Mouse (Mus musculus) liver, embryonic 16.5 days (tissue): ENCODE results near the gene Dlst. TPM values are rescaled to one million over a fixed set of nuclear protein-coding genes. Genes with fewer than 3 reads are reported as not detected.

Experiments used
- ATAC-seq: fragments of 200-750 bp; cut with Nextera tagmentation; 2 replicates; pipeline ENCODE4 v1.8.0; 2017; ENCODE audit warnings: low read depth, mild to moderate bottlenecking, moderate number of reproducible peaks, moderate library complexity
- H3K27ac ChIP-seq: fragments of 300-500 bp; sonication (generic); 2 replicates; pipeline ENCODE4 v1.5.1; 2014; ENCODE audit warnings: mild to moderate bottlenecking, low read length
- H3K27me3 ChIP-seq: fragments of 300-500 bp; sonication (generic); 2 replicates; pipeline ENCODE4 v1.6.1; 2014; ENCODE audit warnings: low read depth, low read length, mixed read lengths; ENCODE audit not compliant: control insufficient read depth, insufficient read depth
- H3K36me3 ChIP-seq: fragments of 300-500 bp; sonication (generic); 2 replicates; pipeline ENCODE4 v1.6.1; 2014; ENCODE audit warnings: mild to moderate bottlenecking; ENCODE audit not compliant: control insufficient read depth, insufficient read depth
- H3K4me1 ChIP-seq: fragments of 300-500 bp; sonication (generic); 2 replicates; pipeline ENCODE4 v1.6.1; 2014; ENCODE audit warnings: low read depth, low read length, mixed read lengths; ENCODE audit not compliant: control insufficient read depth
- H3K4me2 ChIP-seq: fragments of 300-500 bp; sonication (generic); 2 replicates; pipeline ENCODE4 v1.6.1; 2014; ENCODE audit warnings: low read depth, low read length, mixed read lengths
- H3K4me3 ChIP-seq: fragments of 300-500 bp; sonication (generic); 2 replicates; pipeline ENCODE4 v1.5.1; 2014; ENCODE audit warnings: low read depth, mild to moderate bottlenecking, low read length
- H3K9ac ChIP-seq: fragments of 300-500 bp; sonication (generic); 2 replicates; pipeline ENCODE4 v1.6.1; 2014; ENCODE audit warnings: low read depth, low read length
- H3K9me3 ChIP-seq: fragments of 300-500 bp; sonication (generic); replicated peaks from 2 replicates; pipeline ENCODE4 v1.6.1; 2016; ENCODE audit warnings: low read length; ENCODE audit not compliant: control insufficient read depth
- WGBS: fragments of 180-500 bp; shearing (Covaris S2); extraction: QIAGEN DNeasy Blood & Tissue Kit; methylation state at CpG from one replicate; pipeline ENCODE4 v1.1.7; 2014; ENCODE audit not compliant: insufficient replicate concordance; 5-methylcytosine and 5-hydroxymethylcytosine counted together
- polyA plus RNA-seq: library from polyadenylated mRNA; unstranded; fragments of >200 nt; fragmentation: Nextera tagmentation; extraction: Ambion mirVana; gene quantifications from 2 replicates; pipeline ENCODE4 v1.2.1, GENCODE M21; 2015

The Dlst gene
- 65.4 and 67.8 TPM in 2 replicates for polyA plus RNA-seq

- Histone ChIP-seq H3K27ac (peak within 1 kb of the TSS; percentile 91), H3K9me3 (no peaks in the 10 kb centered on the region), H3K9ac (peak within 1 kb of the TSS; percentile 97), H3K27me3 (no peaks in the 10 kb centered on the region), H3K4me1 (peaks cover 42% of the 10 kb centered on the region), H3K4me2 (peak within 1 kb of the TSS; percentile 88), H3K36me3 (no peaks in the 10 kb centered on the region; the same call in 1 of the 2 replicates), H3K4me3 (peak within 1 kb of the TSS; percentile 95)
- under 1% methylated on average over 82 of the region's 83 CpGs for WGBS
- peak; percentile 96 for ATAC-seq
Measured at GRCm38 (mm10) chr12:85110698-85111592, at the start of gene Dlst, which contains the start of gene Prox2. Gene Dlst, plus strand, starts transcription at chr12:85110833. Gene Prox2, minus strand, starts transcription at chr12:85110759.

DNA sequence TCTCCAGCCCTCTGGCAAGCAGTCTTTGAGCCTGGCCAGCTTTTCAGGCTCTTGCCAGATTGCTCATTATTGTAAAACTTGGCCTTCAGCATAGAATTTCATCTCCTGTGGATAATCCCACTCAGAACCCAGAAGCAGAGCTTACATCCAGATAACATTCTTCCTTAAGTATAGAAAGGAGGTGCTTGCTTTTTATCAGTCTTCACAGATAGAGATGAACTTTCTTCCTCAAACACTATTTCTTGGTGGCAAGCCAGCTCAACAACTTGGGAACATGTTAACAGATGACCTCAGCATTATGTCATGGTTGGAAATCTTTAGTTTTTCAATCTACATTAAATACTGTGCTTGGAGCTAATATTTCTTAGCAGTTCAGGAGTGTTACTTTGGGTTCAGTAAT is 39.6 kb upstream of the Dlst start:
- Histone ChIP-seq H3K27me3 (no peaks in the 10 kb centered on the region), H3K4me2 (no peak overlapping the region), H3K36me3 (no peaks in the 10 kb centered on the region; the same call in 1 of the 2 replicates), H3K27ac (no peak overlapping the region), H3K4me3 (no peak overlapping the region), H3K9me3 (no peaks in the 10 kb centered on the region), H3K9ac (no peak overlapping the region), H3K4me1 (no peaks in the 10 kb centered on the region)
- ATAC-seq = no peak

DNA sequence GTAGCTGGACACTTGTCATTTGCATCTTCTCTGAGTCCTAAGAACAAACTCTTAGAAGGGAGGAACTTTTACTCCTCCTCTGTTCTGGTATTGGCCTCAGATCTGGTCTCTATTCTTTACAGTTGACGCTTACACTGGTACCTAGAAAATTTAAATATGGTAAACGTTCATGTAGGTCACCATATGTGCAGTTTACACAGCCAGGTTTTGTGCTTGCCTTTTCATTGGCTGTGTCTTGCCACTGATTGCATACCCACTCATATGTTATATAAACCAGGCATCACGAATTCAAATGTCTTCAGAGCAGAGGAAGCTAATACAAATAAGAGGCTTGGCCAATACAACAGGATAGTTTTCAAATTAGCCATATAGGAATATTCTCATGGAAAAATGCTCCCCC is 33.5 kb upstream of the Dlst start:
- H3K36me3 ChIP-seq = no peaks in the 10 kb centered on the region
- no peaks in the 10 kb centered on the region for H3K9me3 ChIP-seq
- H3K4me2 ChIP-seq = no peak overlapping the region
- H3K27ac ChIP-seq = no peak overlapping the region
- no peak overlapping the region for H3K4me3 ChIP-seq
- no peak for ATAC-seq
- WGBS = 74% methylated on average over 3 of the region's 3 CpGs
- H3K4me1 ChIP-seq = no peaks in the 10 kb centered on the region
- H3K27me3 ChIP-seq = no peaks in the 10 kb centered on the region
- H3K9ac ChIP-seq = no peak overlapping the region

GRCm38 (mm10) chr12:85084257-85084656 is 26.4 kb upstream of the Dlst start:
- WGBS = 31% methylated on average over 2 of the region's 2 CpGs
- Histone ChIP-seq H3K27me3 (no peaks in the 10 kb centered on the region), H3K27ac (no peak overlapping the region), H3K36me3 (no peaks in the 10 kb centered on the region; the same call in 1 of the 2 replicates), H3K4me3 (no peak overlapping the region), H3K9ac (no peak overlapping the region), H3K9me3 (no peaks in the 10 kb centered on the region), H3K4me1 (no peaks in the 10 kb centered on the region), H3K4me2 (no peak overlapping the region)
- ATAC-seq = no peak

DNA sequence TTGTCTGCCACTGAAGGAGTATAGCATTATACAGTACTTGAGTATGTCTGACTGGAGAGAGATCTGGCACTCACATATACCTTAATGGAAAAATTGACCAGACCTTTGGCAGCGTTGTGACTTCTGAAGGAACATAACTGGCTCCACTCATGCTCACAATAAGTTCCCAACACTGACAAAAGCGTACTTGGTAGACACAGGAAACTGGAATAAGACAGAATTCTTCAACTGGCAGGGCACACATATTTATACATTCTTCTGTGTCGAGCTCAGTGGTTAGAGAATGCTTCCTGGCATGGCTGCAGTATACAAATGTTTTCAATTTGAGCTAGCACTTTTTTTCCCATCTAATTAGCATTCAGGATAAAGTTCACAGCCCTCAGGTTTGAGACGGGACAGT is 25.7 kb upstream of the Dlst start:
- ATAC-seq = no peak
- Histone ChIP-seq H3K27ac (no peak overlapping the region), H3K9me3 (no peaks in the 10 kb centered on the region), H3K36me3 (no peaks in the 10 kb centered on the region; the same call in 1 of the 2 replicates), H3K4me2 (no peak overlapping the region), H3K4me3 (no peak overlapping the region), H3K27me3 (no peaks in the 10 kb centered on the region), H3K4me1 (no peaks in the 10 kb centered on the region), H3K9ac (no peak overlapping the region)
- 74% methylated on average over 4 of the region's 4 CpGs for WGBS

- peaks cover 7% of the 10 kb centered on the region; the same call in 1 of the 2 replicates for H3K4me1 ChIP-seq
- WGBS = 84% methylated on average over 12 of the region's 12 CpGs
- H3K36me3 ChIP-seq = no peaks in the 10 kb centered on the region; the same call in 1 of the 2 replicates
- no peak overlapping the region for H3K27ac ChIP-seq
- no peak overlapping the region for H3K9ac ChIP-seq
- H3K9me3 ChIP-seq = no peaks in the 10 kb centered on the region
- H3K4me2 ChIP-seq = no peak overlapping the region
- H3K4me3 ChIP-seq = no peak overlapping the region
- no peak for ATAC-seq
- no peaks in the 10 kb centered on the region for H3K27me3 ChIP-seq
Measured at GRCm38 (mm10) chr12:85087845-85088244, 22.8 kb upstream of the Dlst start.

DNA sequence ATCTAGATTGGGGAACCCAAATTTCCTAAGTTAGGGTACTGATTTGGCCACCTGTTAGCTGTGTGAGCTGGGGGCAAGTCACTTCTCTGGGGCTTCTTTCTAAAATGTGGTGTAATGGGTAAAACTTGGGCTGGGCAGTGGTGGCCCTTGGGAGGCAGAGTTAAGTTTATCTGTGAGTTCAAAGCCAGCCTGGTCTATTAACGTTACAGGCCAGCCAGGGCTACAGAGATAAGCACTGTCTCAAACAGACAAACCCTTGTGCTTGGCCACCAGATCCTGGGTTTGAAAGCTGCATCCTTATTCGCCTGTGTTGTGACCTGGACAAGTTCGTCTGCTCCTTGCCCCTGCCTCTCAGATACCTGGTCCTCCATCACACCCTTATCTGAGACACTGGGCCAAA is 19.4 kb upstream of the Dlst start:
- Histone ChIP-seq H3K9me3 (no peaks in the 10 kb centered on the region), H3K4me1 (peaks cover 7% of the 10 kb centered on the region; the same call in 1 of the 2 replicates), H3K4me2 (no peak overlapping the region), H3K27ac (no peak overlapping the region), H3K9ac (no peak overlapping the region), H3K27me3 (no peaks in the 10 kb centered on the region), H3K4me3 (no peak overlapping the region), H3K36me3 (no peaks in the 10 kb centered on the region; the same call in 1 of the 2 replicates)
- ATAC-seq = peak; percentile 50; the same call in 1 of the 2 replicates
- WGBS = 15% methylated on average over 3 of the region's 3 CpGs

GRCm38 (mm10) chr12:85092214-85092613 is 18.4 kb upstream of the Dlst start:
- no peaks in the 10 kb centered on the region; the same call in 1 of the 2 replicates for H3K36me3 ChIP-seq
- no peaks in the 10 kb centered on the region for H3K27me3 ChIP-seq
- no peak overlapping the region for H3K27ac ChIP-seq
- peaks cover 7% of the 10 kb centered on the region; the same call in 1 of the 2 replicates for H3K4me1 ChIP-seq
- no peaks in the 10 kb centered on the region for H3K9me3 ChIP-seq
- ATAC-seq = no peak
- H3K4me3 ChIP-seq = no peak overlapping the region
- 2% methylated on average over 3 of the region's 3 CpGs for WGBS
- H3K4me2 ChIP-seq = no peak overlapping the region
- no peak overlapping the region for H3K9ac ChIP-seq

DNA sequence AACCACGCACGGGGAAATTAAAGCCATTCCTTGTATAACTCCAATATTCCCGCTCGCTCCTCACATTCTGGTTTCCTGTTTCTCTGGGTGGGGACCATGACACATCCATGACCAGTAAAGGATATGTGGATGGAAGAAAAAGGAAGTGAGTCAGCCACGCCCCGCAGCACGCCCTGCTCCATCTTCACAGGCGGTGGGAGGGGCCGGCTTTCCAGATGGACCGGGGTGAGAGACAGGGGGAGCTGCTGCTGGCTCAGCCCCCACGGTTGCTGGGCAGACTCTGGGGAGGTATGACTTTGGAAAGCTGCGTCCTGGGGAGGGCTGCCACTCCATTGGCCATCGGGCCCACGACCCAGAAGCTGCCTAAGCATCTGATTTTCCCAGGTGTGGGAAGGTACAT is 16.6 kb upstream of the Dlst start:
- Histone ChIP-seq H3K4me2 (no peak overlapping the region), H3K36me3 (no peaks in the 10 kb centered on the region; the same call in 1 of the 2 replicates), H3K27me3 (no peaks in the 10 kb centered on the region), H3K4me3 (no peak overlapping the region), H3K9me3 (no peaks in the 10 kb centered on the region), H3K27ac (no peak overlapping the region), H3K9ac (no peak overlapping the region), H3K4me1 (peaks cover 7% of the 10 kb centered on the region; the same call in 1 of the 2 replicates)
- WGBS = 27% methylated on average over 14 of the region's 14 CpGs
- no peak for ATAC-seq
